Mouse (Mus musculus) limb, embryonic 11.5 days (tissue): ENCODE data around the gene Adamts13. TPM values are rescaled to one million over a fixed set of nuclear protein-coding genes. Genes with fewer than 3 reads are reported as not detected.
A peak's percentile ranks its signal among the peaks of the same experiment; 100 is the strongest.

Experiments used
- ATAC-seq: fragments of 200-750 bp; cut with Nextera tagmentation; 2 replicates; pipeline ENCODE4 v1.8.0; 2017; ENCODE audit warnings: low read depth; ENCODE audit not compliant: insufficient number of reproducible peaks, low FRiP score, low TSS enrichment
- DNase-seq: peaks from one replicate; pipeline ENCODE4 v3.0.0-alpha.2; 2015; ENCODE audit warnings: low spot score
- H3K27ac ChIP-seq: fragments of 300-500 bp; sonication (generic); replicated peaks from 2 replicates; pipeline ENCODE4 v1.5.1; 2014; ENCODE audit warnings: low read depth, mild to moderate bottlenecking, low read length
- H3K27me3 ChIP-seq: fragments of 300-500 bp; sonication (generic); 2 replicates; pipeline ENCODE4 v1.6.1; 2014; ENCODE audit warnings: mild to moderate bottlenecking, low read length, mixed read lengths; ENCODE audit not compliant: control insufficient read depth, insufficient read depth
- H3K36me3 ChIP-seq: fragments of 300-500 bp; sonication (generic); 2 replicates; pipeline ENCODE4 v1.6.1; 2014; ENCODE audit warnings: mild to moderate bottlenecking, low read length, moderate library complexity, mixed read lengths; ENCODE audit not compliant: control insufficient read depth, insufficient read depth
- H3K4me1 ChIP-seq: fragments of 300-500 bp; sonication (generic); 2 replicates; pipeline ENCODE4 v1.6.1; 2014; ENCODE audit warnings: low read length, mixed read lengths; ENCODE audit not compliant: control insufficient read depth, insufficient read depth
- H3K4me2 ChIP-seq: fragments of 300-500 bp; sonication (generic); 2 replicates; pipeline ENCODE4 v1.6.1; 2014; ENCODE audit warnings: low read depth, mild to moderate bottlenecking, moderate library complexity; ENCODE audit not compliant: severe bottlenecking
- H3K4me3 ChIP-seq: fragments of 300-500 bp; sonication (generic); 2 replicates; pipeline ENCODE4 v1.5.1; 2014; ENCODE audit warnings: low read depth, low read length
- H3K9ac ChIP-seq: fragments of 300-500 bp; sonication (generic); 2 replicates; pipeline ENCODE4 v1.6.1; 2014; ENCODE audit warnings: mild to moderate bottlenecking, low read length
- H3K9me3 ChIP-seq: fragments of 300-500 bp; sonication (generic); 2 replicates; pipeline ENCODE4 v1.6.1; 2016; ENCODE audit warnings: low read length; ENCODE audit not compliant: control insufficient read depth
- WGBS: fragments of 180-500 bp; shearing (Covaris S2); extraction: QIAGEN DNeasy Blood & Tissue Kit; methylation state at CpG from one replicate; pipeline ENCODE4 v1.1.7; 2014; 5-methylcytosine and 5-hydroxymethylcytosine counted together
- polyA plus RNA-seq: library from polyadenylated mRNA; unstranded; fragments of >200 nt; fragmentation: Nextera tagmentation; extraction: Ambion mirVana; gene quantifications from 2 replicates; pipeline ENCODE4 v1.2.1, GENCODE M21; 2014

Adamts13 gene
- polyA plus RNA-seq, 1 experiment from 2014 or later = 0.05 TPM

- H3K9me3 ChIP-seq = no peaks in the 10 kb centered on the region
- DNase-seq = no peak
- WGBS = 69% methylated on average over 3 of the region's 3 CpGs
- H3K9ac ChIP-seq = no peak overlapping the region
- no peak overlapping the region for H3K27ac ChIP-seq
- H3K4me1 ChIP-seq = 0 out of 2 replicates have a peak, but pooled peaks cover 3% of the 10 kb centered on the region
- no peak overlapping the region for H3K4me2 ChIP-seq
- H3K4me3 ChIP-seq = no peak overlapping the region
- H3K27me3 ChIP-seq = no peaks in the 10 kb centered on the region
- ATAC-seq = no peak
- no peaks in the 10 kb centered on the region for H3K36me3 ChIP-seq
These were observed 62.8 kb downstream of the Adamts13 start for GRCm38 (mm10) chr2:27036003-27036402.

DNA sequence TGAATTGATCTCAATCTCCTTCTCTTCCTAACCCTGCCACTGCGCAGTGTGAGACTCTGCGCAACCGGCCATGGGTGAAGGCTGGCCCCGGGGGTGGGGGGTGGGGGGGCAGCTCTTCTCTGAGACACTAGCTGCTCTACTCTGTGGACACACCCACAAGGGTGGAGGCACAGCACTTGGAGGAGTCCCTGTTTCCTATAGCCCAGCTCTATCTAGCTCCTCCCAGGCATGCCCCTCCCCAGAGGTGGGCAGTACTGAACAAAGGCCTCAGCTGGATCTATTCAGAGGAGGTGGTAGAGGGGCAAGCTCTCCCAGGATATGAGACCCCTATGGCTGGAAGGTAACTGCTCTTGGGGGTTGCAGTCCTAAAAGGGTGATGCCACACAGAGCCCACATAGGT is 63.8 kb downstream of the Adamts13 start:
- H3K4me3 ChIP-seq = no peak overlapping the region
- H3K9ac ChIP-seq = no peak overlapping the region
- H3K4me2 ChIP-seq = no peak overlapping the region
- no peak overlapping the region for H3K27ac ChIP-seq
- H3K36me3 ChIP-seq = no peaks in the 10 kb centered on the region
- H3K9me3 ChIP-seq = no peaks in the 10 kb centered on the region
- H3K4me1 ChIP-seq = 0 out of 2 replicates have a peak, but pooled peaks cover 3% of the 10 kb centered on the region
- DNase-seq (no peak), ATAC-seq (no peak)
- H3K27me3 ChIP-seq = no peaks in the 10 kb centered on the region
- WGBS = 68% methylated on average over 4 of the region's 4 CpGs

DNA sequence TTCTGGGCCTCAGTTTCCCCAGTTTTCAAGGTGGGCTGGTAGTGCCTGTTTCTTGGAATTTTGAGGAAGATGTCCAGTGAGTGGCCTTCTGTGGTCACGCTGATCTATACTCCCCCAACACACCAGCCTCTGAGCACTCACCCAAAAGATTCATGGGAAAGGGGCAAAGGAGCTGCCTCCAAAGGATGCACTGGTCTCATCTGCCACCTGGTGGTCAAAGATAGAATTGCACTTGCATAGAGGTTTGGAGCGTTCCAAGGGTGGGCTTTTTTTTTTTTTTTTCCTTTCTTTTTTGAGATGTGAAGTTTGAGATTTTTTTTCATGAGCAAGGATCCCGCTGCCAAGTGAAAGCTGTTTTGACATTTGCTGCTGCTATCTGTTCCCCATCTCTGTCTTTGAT is 65.4 kb downstream of the Adamts13 start:
- DNase-seq = peak; percentile 88
- no peaks in the 10 kb centered on the region for H3K36me3 ChIP-seq
- no peaks in the 10 kb centered on the region for H3K27me3 ChIP-seq
- H3K4me2 ChIP-seq = no peak overlapping the region
- no peak for ATAC-seq
- H3K27ac ChIP-seq = no peak overlapping the region
- 0 out of 2 replicates have a peak, but pooled peaks cover 3% of the 10 kb centered on the region for H3K4me1 ChIP-seq
- H3K4me3 ChIP-seq = no peak overlapping the region
- WGBS = 3% methylated on average over 3 of the region's 3 CpGs
- H3K9me3 ChIP-seq = no peaks in the 10 kb centered on the region
- H3K9ac ChIP-seq = no peak overlapping the region

GRCm38 (mm10) chr2:27039286-27039685 is 66.1 kb downstream of the Adamts13 start:
- no peak overlapping the region for H3K27ac ChIP-seq
- H3K4me2 ChIP-seq = no peak overlapping the region
- DNase-seq (peak; percentile 62), ATAC-seq (no peak)
- H3K4me1 ChIP-seq = 0 out of 2 replicates have a peak, but pooled peaks cover 3% of the 10 kb centered on the region
- no peaks in the 10 kb centered on the region for H3K27me3 ChIP-seq
- 9% methylated on average over 1 of the region's 1 CpGs for WGBS
- H3K4me3 ChIP-seq = no peak overlapping the region
- 0 out of 2 replicates have a peak overlapping the region, but pooled peaks have one; percentile 7 for H3K9ac ChIP-seq
- no peaks in the 10 kb centered on the region for H3K9me3 ChIP-seq
- H3K36me3 ChIP-seq = no peaks in the 10 kb centered on the region

DNA sequence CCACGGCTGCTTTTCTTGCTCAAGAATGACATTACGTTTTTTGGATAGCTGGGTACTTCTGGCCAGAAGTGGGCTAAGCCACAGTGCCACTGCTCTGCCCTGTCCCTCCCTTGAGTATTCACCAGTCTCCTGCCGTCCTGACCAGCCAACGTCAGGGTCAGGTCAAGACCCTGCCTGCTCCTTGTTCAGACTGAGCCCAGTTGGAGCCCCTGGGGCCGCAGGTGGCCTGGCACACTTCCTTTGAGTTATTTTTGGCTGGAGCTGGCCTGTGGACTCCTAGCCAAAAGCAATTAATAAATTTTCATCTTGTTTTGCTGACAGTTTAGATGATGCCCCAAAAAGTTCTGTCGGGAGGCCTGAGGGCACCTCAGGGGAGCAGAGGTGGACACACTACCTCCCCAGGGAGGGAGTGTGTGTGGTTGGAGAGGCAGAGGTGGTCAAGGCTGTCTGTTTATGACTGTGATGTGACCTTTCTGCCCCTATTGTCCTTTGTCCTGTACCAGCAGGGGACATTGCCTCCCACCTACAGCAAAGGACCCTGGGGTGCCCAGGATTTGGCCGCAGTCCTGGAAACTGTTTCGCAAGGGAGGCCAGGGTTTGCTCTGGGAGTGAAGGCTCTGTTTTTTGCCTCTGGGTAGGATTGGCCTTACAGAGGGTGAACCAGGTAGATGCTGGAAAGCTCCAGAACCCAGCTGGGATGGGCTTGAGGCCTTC is 69.1 kb downstream of the Adamts13 start:
- H3K9ac ChIP-seq = no peak overlapping the region
- H3K4me1 ChIP-seq = no peaks in the 10 kb centered on the region
- no peaks in the 10 kb centered on the region for H3K9me3 ChIP-seq
- H3K36me3 ChIP-seq = no peaks in the 10 kb centered on the region
- no peak overlapping the region for H3K4me3 ChIP-seq
- DNase-seq = no peak
- WGBS = 75% methylated on average over 8 of the region's 8 CpGs
- no peak for ATAC-seq
- H3K27me3 ChIP-seq = no peaks in the 10 kb centered on the region
- no peak overlapping the region for H3K27ac ChIP-seq
- H3K4me2 ChIP-seq = no peak overlapping the region

DNA sequence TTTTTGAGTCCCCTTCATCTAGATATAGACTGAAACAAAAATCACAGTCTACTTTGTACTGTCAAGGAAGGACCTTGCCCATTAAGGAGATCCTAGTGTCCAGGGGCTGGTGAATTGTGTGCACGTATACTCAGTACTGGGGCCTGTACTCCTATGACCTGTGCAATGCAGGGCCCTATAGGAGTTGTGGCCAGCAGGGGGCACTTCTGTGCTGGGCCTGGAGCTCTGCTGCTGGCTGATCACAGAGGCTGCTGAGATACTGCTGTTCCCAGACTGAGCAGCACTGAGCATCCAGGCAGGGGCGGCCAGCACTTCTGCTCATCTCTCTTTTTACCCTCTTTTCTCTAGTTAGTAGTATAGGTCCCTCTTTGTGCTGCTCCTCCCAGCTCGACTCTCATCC is 70.2 kb downstream of the Adamts13 start:
- peak; percentile 70 for ATAC-seq
- H3K27me3 ChIP-seq = no peaks in the 10 kb centered on the region

GRCm38 (mm10) chr2:27044166-27044565 is 71.0 kb downstream of the Adamts13 start:
- no peaks in the 10 kb centered on the region for H3K36me3 ChIP-seq
- no peaks in the 10 kb centered on the region for H3K4me1 ChIP-seq
- H3K9me3 ChIP-seq = no peaks in the 10 kb centered on the region
- WGBS = 81% methylated on average over 4 of the region's 4 CpGs
- H3K4me2 ChIP-seq = no peak overlapping the region
- H3K9ac ChIP-seq = no peak overlapping the region
- DNase-seq (no peak), ATAC-seq (no peak)
- H3K4me3 ChIP-seq = no peak overlapping the region
- no peaks in the 10 kb centered on the region for H3K27me3 ChIP-seq
- no peak overlapping the region for H3K27ac ChIP-seq

More for the DNA sequence above, 70.2 kb downstream of the Adamts13 start:
- peak; percentile 91 for DNase-seq
- Histone ChIP-seq H3K4me1 (no peaks in the 10 kb centered on the region), H3K36me3 (no peaks in the 10 kb centered on the region), H3K9me3 (no peaks in the 10 kb centered on the region), H3K27ac (no peak overlapping the region), H3K4me2 (no peak overlapping the region), H3K4me3 (no peak overlapping the region), H3K9ac (no peak overlapping the region)
- 12% methylated on average over 3 of the region's 3 CpGs for WGBS

- Histone ChIP-seq H3K9ac (no peak overlapping the region), H3K4me2 (no peak overlapping the region), H3K4me1 (no peaks in the 10 kb centered on the region), H3K27ac (no peak overlapping the region), H3K4me3 (no peak overlapping the region), H3K27me3 (no peaks in the 10 kb centered on the region), H3K36me3 (no peaks in the 10 kb centered on the region), H3K9me3 (no peaks in the 10 kb centered on the region)
- WGBS = 75% methylated on average over 3 of the region's 3 CpGs
- no peak for DNase-seq
- ATAC-seq = no peak
These were observed 71.4 kb downstream of the Adamts13 start for GRCm38 (mm10) chr2:27044641-27045040.
